Mouse (Mus musculus) kidney, postnatal 4 days (tissue): Measurements from ENCODE around the gene Ntf3.
A peak's percentile ranks its signal among the peaks of the same experiment; 100 is the strongest.

Experiments
- DNase-seq, 2 experiments: peaks; one replicate each; pipeline ENCODE4 v3.0.0; 2021; ENCODE audit warnings: mixed read lengths in 2 of 2

Ntf3 gene

DNA sequence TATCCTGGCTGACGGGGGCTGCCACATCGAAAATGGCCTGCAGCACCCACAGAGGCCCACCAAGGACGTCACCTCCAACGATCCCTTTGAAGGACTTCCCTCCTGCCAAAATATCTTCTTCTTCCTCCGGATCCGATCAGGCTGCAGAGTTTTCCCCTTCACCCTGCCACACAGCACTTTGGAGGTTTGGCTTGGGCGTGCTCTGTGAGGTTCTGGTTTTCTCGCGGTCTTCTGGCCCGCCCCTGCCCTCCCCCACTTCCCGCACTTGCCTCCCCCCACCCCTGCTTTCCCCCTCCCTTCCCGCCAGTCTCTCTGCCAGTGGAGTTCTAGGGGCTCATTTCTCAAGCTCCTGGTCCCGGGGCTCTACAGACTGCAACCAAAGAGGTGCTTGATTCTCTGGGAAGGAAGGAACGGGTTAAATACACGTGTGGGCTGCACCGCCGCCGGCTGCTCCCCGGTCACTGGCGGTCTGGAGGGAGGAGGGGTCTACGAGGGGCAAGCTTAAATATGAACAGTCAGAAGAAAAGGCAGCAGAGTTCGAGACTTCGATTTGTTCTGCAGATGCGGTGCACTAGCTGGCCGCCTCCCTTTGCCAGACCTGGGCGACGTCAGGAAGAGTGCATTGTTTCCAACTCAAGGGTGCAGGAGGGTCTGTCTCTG, at the start of gene Ntf3:
Gene Ntf3 (minus strand): TSS at position 363 of the 660 bp plus-strand sequence.
- DNase-seq = peak; percentile 42 to 55

DNA sequence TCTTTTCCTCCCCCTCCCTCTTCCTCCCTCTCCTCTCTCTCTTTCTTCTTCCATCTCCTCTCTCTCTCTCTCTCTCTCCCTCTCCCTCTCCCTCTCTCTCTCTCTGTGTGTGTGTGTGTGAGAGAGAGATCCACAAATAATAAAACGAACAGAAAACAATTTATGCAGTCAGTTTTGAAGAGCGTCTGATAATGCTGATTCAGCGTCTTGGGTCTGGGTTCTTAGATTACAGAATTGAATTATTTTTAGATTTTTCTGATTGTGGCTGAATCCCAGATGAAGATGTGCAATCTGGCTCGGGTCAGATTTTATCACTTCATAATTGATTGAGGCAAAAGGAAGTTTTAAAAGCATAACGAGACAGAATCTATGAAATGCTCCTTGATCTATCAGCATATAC, 46.6 kb upstream of the Ntf3 start:
- DNase-seq = no peak

DNA sequence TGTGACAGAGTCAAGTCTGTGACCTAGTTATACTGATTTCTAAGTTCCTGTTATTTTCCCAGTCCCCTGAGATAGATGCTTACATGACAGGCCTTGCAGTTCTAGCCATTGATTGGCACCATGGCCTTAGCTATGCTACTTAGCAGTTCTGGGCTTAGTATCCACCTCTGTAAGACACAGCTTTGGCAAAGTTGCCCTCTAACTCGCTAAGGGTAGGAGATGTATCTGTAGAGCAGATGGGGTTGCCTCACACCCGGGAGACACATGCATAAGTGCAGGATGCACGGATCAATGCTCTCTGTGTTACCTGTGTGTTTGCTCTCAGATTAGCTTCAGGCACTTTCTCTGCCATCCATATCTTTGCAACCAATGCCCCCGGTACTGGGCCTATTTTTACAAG, 36.7 kb upstream of the Ntf3 start:
- DNase-seq = no peak

DNA sequence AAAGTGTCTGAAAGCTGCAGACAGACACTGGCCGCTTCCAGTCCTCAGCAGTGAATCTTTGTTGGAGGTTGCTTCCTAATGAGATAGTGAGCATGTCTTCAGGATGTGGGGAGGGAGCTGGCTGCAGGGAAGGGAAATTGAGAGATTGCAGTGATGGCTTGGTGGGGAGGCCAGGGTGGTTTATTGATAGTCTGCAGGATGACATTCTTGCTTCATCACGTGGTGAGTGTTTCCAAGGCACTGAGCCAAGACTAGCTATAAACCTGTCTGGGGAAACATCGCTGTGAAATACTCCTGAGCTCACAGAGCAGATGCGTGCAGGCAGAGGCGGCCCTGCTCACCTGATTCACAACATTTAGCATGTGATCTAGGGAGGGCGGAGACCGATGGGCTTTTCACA, 36.2 kb upstream of the Ntf3 start:
- peak; percentile 18 to 36 for DNase-seq

DNA sequence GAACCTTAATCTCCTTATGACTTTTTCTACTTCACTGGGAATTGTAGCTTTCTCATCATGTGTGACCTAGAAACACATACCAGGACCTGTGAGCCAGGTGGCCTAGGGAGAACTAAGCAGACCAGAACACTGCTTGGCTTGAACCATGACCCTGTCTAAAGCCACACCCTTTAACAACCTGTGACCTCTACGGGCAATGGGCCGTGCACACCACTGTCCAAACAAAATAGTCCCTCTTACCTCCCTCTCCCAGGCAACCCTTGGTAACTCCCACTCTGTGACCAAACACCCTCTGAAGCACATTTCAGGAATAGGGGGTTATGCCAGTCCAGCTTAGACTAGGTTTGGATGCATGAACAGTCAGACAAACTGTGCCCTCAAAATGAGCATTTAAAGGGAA, 35.0 kb upstream of the Ntf3 start:
- DNase-seq = peak; percentile 18 to 24

DNA sequence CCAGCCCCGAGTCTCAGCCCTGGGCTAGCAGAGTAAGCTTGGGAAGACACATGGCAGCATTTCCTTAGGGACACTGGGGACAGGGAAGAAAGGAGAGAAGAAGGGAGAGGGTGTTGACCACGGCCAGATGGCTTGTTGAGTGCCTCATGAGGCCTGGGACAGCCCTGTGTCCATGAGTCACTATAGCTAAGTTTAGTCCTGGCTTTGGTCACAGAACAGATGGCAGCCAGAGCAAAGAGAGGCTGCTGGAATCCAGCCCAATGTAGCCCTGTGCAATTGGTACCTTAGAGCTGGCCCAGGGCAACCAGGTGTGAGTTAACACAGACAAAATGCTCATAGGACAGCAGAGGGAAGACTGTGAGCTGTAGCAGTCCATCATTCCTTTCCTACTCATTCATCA, 33.2 kb upstream of the Ntf3 start:
- DNase-seq = no peak

DNA sequence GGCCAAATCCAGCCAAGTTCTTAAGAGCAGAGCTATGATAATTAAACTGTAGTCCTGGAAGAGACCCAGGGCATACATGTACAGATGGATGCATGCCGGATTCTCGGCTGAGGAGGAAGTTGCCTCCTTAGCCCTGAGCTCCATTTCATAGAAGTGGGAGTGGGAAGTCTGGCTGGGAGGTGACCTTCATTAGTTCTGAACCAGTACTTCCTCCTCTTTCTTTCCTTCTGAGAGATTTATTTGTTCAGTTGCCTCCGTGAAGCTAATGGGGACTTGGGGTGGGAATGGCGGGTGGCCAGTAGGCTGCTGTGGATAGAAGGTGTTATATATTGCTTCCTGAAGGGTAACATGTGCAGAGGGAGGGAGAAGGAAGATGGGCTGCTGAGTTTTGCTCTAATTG, 28.1 kb upstream of the Ntf3 start:
- DNase-seq = peak; percentile 41 to 47

DNA sequence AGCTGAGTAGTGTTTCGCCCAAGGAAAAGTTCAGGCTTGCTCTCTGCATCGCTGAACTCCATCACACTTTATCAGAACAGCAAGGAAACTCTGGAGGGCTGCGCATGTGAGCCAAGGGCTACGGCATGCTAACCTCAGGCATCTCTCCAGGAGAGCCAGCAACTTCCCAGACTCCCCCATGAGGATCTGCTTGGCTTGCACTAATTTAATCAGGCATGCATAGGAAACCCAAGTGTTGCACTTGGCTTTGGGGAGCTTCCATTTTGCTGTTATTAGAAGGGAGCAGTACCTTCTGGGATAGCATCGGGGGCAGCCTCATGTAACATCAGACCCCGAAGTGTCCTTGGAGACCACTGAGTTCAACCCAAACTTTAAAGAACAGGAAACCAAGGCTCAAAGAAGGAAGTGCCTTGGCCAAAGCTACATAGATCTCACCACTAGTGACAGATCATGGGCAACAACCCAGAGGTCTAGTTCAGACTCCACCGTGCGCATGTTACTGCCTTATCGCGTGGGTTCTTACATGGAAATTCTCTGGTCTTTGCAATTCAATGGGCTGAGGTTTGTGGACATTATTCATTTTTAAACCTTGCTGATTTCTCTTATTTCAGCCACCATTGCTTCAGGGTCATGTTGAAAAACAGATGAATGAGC, 23.6 kb upstream of the Ntf3 start:
- peak; percentile 53 to 63 for DNase-seq

DNA sequence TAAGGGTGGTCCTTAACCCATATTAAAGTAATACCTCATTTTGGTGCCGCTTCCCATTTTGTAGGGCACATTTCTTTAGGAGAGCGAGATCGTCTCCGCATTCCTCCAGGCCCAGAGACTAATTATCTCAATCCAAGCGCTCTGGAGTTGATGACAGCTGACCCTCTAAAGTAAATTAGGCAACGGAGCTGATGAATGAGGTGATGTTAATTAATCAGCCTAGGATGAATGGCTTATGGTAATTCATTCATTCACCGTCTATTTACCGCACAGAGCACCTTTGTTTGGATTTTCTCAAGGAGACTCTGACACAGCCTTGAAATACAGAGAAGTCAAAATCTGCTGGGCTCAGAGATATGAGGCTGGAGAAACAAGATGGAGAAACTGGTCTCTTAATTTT, 20.7 kb upstream of the Ntf3 start:
- DNase-seq = no peak

DNA sequence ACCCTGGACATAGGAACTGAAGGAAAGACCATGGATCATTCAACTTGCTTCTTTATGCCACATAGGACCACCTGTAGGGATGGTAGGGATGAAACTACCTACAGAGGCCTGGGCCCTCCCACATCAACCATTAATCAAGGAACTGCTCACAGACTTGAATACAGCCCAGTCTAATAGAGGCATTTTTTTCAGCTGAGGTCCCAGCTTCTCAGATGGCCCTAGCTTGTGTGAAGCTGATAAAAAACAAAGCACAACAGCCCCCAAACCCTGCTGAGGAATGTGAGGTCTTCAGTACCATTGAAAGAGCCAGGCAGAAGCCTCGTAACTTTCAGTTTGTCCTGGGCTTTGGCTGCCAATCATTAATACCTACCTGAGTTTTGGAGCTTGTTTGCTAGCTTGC, 19.4 kb upstream of the Ntf3 start:
- DNase-seq = no peak

DNA sequence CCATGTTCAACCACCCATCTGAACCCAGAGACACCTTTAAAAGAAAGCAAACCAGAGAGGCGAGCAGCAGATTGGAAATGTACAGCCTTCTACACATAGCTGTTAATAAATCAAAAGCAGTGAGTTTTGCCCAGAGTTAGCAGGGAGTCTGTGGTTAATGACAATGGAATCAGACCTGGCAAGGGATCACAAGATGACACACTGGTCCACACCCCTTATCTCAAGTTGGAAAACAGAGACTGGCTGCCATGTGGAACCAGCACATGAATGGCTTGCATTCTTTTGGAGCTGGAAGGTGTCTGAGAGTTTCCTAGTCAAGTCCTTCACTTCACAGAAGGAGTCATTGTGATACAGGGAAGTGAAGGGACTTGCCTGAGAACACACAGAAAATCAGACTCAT, 5.4 kb upstream of the Ntf3 start:
- DNase-seq = no peak

DNA sequence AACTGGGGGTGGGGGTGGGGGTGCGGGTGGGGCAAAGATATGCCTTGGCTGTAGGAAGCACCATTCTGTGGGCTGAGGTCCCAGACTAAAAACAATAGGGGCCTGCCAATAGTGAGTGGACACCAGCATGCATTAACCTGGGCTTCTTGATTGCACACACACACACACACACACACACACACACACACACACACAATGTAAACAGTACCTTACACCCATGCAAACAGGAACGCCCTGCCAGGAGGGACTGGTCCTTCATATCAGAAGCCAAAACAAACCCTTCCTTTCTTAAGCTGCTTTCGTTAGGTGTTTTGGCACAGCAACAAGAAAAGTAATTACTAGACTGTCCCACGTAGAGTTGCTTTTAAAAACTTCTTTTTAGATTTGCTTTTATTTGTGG, 4.1 kb upstream of the Ntf3 start:
- no peak for DNase-seq

DNA sequence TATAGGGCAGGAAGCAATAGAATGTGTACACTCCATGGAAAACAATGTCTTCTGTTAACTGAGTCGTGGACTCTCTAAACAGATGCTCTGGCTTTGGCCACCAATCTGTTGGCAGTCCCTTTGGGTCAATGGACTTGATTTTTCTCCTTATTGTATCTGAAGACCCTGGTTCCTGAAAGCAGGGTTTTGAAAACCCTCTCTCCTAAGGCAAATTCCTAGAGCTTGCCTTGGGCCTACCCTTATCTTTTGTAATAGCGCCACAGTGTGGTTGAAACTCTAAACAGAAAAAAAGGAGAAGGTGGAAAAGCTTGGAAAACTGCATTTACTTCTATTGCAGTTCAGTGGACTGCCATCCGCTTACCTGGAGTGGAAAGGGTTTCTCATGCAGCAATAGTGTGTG, 1.0 kb upstream of the Ntf3 start:
- DNase-seq = peak in 1 of 2 experiments; percentile 43

DNA sequence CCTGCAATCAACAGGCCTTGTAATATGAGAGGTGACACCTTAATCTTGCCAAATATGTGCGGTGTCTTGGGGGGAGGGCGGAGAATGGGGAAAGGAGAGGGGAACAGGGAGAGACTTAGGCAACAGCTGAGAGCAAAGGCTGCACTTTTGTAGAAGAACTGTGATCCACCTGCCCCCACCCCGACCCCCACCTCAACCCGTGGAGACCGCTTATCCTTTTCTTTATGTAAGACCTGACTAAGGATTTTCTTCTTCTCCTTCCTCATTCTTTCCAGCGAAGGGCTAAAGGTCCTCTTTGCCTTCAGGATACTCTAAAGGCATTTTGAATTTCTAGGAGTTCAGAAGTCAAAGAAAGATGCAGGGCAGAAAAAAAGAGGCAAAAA, 489 bp upstream of the Ntf3 start:
- DNase-seq = no peak

DNA sequence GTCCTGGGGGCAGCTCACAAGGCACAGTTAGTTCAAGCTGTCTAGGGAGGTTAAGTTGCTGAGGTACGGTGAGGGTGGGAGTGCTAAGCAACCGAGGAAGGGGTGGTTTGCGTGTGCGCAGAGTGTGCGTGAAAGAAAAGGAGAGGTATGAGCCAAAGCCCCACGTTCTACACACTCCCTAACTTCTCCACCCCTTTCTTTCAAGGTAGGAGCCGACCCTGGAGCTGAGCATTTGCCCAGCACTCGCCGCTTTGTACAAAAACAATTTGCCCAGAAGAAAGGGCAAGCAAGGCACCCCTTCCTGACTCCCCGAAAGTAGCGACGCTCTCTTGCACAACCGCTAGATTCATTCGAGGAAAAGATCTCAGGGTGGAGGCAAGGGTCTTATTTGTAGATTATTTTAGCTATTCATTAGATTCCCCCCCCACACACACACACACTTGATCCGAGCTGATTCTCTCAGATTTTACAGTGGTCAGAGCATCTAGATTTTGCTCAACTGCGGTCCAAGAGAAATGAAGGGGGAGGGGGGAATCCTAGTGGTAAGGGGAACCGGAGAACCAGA, 1.0 kb downstream of the Ntf3 start:
- DNase-seq = no peak

DNA sequence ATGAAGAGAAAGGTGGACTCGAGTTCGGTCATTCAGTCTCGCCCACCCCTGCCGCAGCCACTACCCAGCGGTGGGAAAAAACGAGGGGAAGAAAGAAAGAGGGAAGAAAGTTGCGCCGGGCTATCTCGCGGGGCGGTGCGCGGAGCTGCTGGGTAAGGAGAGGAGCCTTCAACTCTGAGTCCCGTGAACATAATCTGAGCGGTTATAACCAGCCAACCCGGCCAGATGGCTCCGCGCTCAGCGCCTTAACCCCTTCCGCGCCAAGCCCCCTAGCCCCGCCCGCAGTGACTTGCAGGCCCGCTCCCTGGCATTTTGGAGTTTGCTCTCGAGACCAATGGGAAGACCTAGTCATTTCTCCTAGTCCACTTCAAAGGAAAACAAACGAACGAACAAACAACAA, 1.9 kb downstream of the Ntf3 start:
- DNase-seq = peak; percentile 68 to 80

DNA sequence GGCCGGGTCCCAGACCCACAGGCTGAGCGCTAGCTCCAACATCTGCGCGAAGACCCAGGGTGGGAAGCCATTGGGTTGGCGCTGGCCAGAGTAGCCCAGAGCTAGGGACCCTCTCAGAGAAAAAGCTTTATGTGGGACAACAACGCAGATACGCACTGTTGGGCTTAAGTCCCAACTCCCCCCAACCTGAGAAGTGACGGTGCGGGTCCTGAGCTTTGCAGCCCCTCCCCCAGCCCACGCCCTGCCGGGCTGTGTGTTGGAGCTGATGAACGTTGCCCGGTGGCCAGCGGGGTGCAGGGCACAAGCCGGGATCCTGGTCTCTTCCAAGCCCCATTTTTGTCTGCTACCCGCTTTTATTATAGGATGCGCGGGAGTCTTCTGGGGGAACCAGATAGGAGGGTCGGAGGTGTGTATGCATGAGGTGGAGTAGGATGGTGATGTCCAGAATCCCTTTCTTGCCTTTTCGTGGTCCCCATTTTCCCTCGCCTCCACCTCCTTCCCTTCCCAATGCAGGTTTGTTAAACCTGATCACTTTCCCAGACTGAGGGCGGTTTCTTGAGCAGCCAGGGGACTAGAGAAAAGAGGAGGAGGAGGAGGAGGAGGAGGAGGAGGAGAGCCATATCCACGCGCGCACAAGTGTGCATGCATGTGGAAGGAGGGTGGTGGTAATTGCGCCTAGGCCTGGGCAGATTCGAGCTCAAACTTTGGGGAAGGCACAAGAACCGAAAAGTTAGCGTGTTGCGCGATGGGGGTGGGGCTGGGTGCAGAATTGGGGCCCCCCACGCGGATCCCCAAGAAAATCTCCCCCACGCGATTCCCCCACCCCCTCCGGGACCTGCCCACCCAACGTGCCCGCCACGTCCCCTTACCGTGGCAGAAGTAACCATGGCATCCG, 2.6 kb downstream of the Ntf3 start:
- peak; percentile 39 to 62 for DNase-seq

DNA sequence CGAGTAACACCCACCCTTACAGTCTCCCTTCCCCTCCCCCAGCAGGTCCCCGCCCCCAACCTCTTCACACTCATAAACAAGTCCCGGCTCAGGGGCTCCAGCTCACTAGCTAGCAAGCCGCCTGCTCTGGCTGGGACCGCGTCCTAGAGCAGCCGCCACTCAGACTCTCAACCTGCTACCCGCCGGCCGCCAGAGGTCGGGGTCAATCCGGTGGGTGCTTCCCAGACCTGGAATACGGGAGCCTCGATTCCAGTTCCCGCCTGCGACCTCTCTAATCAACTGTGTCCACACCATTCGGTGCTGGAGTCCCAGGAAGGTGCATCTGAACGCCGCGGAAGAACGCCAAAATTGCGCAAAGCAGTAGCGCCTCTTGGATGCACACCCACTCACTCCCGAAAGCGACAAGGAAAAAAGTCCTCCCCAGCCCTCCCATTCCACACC, 3.5 kb downstream of the Ntf3 start:
- DNase-seq = peak; percentile 73 to 84

DNA sequence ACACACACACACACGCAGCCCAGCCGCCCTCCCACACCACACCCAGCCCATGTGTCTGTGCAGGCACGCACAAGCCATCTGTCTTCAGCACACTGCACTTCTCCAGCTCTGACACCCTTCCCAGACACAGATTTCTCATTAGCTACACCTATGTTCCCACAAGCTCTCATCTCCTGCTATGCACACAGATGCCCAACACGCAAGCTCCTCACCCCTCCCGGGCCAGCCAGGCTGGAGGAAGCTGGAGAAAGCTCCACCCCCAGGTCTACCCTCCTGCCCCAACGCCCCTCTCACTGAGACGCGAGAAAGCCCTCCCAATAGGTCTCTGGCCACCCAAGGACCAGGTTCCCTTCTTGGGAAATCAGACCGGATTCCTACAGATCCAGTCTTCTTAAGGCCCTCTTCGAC, 4.4 kb downstream of the Ntf3 start:
- DNase-seq = peak; percentile 49 to 60

DNA sequence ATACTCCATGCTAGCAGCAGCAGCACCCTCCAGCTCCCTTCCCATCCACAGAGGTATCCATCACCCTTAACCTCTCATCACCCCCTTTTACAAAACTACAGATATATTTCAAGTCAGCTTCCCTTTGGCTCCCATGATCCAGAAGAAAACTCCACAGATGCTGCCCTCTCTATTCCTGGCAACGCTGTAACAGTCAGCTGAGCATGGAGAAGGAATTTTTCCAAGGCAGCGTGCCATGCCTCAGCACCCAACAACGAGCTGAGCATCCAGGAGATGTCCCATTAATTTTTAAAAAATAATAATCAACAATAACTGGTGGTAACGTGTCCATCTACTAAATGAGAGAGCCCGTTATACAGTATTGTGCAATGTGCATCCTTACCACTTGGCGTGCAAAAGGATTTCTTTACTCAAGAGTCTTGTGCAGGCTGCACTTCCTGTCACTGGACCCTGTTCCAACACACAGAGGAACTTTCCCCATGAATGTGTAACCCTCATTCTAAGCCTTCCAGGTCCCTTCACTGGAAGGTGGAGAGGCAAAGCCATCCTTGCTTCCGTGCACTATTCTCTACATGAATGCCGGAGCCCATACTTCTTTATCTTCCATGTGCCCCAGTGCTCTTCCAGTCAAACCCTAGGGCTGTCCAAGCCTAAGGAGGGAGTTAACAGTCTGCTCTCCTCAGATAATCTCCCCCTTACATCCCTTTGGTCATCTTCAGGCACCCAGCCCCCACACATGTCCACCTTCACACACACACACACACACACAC, 5.0 kb downstream of the Ntf3 start:
- peak in 1 of 2 experiments; percentile 31 for DNase-seq

DNA sequence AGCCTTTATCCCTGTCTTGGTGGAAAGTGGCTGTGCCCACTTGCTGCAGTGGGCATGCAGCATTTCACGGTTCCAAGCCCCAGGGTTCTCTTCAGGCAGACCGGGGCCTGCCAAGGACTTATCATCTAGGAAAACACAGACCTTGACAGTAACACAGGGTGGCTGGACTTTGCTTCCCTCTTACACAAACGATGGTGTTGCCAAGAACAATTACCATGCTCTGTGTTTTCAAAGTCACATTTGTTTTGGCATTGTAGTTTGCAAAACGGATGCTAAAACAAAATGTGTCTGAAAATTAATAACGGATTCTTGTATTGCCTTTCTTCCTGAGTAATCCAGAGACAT, 6.7 kb downstream of the Ntf3 start:
- no peak for DNase-seq

DNA sequence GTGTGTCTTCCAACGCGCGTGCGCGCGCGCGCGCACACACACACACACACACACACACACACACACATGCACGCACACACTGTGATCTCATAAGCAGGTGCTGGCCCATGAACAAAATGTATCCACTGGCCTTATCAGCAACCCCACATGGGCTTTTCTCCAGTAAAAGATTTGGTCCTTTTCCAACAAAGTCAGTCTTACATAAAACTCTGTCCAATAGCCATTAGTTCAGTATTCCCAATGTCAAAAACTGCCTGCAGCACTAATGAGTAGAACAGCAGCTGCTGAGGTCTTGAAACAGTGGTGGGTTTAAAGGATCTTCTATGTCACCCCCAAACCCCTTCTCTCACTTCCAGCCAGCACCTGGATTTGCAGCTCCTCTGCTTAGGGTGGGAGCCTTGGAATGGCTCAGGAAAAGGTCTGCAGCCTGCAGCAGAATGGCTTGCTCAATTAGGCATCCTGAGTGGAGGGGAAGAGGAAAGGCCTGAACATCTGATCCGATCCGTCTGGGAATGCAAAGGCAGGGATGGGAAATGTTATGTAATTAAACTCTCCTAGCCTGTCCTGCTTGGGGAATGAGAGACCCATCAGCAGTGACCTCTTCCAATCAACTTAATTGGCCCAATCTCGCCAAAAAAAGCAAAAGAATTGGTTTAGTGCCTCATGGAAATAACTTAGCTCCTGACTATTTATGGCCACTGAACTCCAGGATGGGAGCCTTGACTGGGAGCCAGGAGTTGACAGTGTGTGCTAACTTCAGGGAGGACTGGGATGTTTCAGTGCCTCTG, 7.2 kb downstream of the Ntf3 start:
- peak; percentile 63 to 78 for DNase-seq
